Mouse (Mus musculus): ENCODE measurements at regions not wholly inside any gene's neighbourhood (a gene's known extent, or its start where the extent isn't known, plus 50 kb on each side); places are given as distances from the start of the nearest gene placed in this dataset.

DNA sequence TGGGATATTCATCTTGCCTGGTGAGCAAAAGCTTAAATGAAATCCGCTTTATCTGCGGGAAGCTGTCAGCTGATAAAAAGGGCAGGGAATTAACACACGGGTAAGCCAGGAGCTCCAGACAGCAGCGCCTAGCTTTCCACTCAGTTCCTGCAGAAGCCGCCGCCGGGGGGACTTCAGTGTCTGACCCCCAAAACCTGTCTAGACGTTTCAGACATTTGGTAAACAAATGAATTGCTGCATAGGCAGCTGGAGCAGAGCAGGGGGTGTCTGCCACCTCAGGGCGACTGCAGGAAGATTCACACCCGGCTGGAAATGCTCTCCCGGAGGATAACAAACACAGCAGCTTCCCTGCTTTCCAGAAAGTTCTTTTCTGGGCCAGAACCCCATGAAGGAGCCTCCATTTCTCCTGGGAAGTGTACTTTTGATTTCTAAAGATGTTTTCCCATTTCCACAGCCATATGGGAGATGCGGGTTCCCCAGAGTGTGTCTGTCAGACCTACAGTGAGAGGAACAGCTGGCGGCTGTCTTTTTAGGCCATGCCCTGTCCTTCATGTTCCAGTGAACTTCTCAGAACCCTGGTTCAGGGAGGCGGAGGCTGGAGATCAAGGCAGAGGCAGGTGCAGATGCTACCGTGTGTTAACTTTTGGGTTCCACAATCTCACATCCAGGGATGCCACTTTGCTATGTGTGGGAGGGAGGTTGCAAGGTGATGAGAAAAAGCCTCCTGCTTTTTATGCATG is 58.7 kb upstream of the Pmepa1 start:
- no peak for DNase-seq

DNA sequence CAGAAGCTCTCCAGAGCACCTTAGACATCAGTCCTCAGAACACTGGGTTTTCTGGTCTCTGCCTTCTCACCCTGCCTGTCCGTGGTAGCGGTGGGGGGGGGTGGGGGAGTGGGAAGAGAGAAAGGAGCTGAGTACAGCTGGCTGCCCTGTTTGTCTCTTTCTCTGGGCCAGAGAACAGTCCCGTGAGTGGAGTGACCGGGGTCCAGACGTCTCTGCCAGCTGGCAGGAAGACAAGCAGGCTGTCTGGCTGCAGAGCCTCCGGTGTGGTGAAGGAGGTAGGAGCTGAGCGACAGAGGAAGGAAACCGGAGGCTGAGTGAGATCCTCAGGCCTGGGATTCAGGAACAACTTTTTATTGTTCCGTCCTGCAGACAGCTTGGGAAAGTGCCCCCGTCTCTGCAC is 59.5 kb upstream of the Pmepa1 start:
- DNase-seq = peak; percentile 77

DNA sequence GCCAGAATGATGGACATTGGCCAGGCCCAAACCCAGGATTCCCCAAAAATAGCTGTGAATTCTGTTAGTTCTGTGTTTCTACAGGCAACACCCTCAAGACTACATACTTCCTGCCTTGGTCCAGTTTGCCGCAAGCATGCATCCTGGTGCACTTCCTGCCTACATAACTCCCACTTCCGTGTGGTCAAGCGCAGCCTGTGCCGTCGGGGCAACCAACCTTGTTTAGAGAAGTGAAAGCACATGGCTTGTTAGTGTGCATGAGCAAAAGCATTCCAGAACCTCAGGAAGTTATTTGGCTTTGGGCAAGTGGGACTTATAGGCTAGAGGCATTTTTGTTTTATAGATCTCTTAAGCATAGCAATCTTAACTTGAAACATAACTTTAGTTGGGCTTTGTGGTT is 61.3 kb upstream of the Pmepa1 start:
- no peak for DNase-seq

DNA sequence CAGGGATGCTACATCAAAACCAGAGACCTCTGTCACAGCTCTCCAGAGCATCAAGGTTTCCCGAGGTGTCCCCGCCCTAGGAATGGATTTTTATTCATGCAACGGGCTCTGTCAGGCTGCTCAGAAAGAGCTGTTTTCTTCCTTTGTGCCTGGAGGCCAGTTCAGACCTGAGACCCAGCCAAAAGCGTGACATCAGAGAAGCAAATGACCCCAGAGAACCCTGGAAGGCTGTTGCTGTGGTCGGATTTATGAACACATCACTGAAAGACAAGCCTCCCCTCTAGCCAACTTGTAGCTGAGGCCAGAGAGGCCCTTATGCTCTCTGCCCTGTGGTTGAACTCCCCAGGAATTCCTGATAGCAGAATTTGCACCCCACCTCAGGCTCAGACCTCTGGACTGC is 62.3 kb upstream of the Pmepa1 start:
- DNase-seq = peak; percentile 69

DNA sequence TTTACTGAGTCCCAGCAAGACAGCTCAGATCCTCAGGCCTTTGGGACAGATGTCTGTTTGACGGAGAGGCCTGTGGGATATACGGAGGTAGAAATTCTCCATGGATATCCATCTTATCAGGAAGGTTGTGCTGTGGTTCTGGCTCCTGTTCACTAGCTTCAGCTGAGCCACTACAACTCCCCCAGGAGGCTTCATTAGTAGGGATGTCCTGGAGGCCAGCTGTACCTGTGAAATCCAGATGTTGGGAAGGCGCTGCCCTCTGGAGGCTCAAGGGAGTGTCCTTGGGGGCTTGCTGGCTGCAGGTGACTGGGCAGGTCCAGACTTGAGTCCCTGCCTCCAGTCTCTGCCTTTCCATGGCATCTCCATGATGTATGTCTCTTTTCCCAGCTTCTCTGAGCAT is 62.9 kb upstream of the Pmepa1 start:
- DNase-seq = no peak

DNA sequence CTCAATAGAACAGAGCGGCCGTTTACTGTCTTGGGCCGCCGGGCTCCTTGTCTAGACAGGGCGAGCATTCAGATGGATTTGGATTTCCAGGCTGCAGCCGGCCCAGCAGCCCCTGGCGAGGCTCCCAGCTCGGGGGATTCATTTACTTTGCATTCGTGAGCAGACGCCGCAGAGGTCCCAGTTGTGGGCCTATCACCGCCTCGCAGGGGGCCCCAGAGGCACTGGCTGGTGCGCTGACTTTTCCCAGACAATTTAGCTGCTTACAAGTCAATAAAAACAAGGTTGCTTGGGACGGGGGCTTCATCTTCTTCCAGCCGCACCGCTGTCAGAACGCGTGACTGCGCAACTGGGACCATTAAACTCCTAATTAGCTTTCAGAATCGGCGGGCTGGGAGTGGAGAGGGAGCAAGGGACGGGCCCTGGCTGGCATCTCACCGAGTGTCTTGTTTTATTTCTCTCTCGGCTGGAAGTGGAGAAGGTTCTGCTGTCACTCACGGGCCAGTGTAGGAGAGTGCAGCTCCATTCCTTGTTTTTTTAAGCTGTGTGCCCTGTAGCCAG is 63.8 kb upstream of the Pmepa1 start:
- DNase-seq = peak; percentile 69

DNA sequence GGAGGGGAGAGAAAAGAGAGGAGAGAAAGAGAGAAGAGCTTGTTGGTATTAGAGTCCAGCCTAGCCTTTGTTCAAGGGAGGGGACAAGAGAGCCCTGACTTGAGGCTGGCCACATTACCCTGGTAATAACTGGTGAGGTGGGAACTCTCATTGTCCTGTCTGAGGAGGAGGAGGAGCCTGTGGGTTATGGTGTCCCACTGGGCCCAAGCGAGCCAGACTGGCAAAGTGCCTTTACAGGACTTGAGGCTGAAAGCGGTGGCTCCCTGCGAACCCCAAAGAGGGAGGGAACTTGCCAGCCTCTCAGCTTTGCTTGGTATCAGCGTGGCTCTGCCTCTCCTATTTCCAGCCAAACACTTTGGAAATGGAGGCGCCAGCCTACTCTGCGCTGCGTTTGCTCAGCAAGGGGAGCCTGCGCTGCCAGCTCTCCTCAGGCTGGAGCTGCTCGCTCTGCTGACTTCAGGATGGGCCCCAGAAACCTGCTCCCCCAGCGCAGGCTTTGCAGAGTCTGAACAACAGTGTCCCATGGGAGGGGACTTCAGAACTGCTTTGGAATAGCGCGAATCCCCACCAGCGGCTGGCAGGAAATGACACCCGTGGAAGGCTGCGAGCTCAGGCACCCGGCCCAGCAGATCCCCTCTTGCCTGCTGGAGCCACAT is 66.4 kb upstream of the Pmepa1 start:
- DNase-seq = no peak

DNA sequence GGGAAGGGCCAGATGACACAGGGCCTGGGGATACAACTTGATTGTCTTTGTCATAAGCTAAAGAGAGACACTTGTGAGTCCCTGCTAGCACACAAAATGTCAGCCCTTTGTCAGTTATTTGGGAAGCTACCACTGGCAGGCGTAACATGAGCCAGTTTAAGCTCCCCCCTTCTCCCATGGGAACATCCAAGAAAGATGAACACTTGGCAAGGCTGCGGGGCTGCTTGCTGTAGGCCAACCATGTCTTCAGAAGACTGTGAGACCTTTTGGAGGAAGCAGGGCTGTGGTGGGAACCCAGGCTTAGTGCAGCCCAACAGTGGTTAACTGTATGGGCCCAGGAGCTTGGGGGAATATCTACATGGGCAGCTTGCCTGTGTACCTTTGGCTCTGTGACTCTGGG is 67.3 kb upstream of the Pmepa1 start:
- no peak for DNase-seq

DNA sequence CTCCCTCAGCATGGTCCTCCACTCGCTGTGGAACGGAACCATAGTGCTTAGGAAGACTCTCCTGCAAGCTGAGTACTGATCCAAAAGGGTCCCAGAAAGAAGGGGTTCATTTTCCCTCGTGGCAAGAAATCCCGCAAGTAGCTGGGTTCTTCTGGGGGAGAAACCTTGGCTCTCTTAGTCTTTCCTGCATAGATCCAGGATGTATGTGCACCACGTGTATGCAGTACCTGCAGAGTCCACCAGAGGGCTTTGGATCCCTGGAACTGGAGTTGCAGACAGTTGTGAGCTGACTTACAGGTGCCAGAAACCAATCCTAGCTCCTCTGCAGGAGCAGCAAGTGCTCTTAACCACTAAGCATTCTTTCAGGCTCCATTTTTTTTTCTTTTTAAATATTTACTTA is 67.9 kb upstream of the Pmepa1 start:
- no peak for DNase-seq

DNA sequence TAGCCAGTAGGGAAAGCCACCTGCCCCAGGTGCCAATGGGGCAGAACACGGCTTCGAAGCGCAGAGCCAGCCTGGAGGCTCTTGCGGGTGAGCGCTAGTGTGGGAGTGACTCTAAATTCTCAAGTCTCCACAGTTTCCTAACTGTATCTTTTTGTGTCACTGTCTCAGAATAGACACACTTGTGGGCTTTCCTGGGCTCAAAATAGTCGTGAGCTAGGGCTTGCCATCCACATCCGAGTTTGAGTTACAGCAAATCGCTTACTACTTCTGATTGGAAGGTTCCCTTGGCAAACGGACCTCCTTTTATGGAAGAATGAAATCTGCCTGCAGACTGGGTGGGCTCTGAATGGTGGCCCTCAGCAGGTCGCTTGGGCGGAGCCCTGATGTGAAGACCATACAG is 71.0 kb upstream of the Pmepa1 start:
- DNase-seq = no peak

DNA sequence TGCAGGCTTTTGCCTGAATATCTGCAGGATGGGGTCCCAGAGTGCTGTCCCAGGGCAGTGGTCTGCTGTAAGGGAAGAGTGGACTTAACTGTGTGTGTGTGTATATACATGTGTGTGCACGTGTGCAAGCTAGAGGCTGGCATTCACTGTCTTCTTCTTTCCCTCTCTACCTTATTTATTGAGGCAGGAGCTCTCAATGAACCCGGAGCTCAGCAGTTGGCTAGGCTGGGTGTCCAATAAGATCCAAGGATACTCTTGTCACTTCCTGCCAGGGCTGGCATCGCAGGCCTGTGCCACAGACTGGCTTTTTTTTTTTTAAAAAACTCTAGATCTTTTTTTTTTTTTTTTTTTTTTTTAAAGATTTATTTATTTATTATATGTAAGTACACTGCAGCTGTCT is 72.4 kb upstream of the Pmepa1 start:
- DNase-seq = no peak

DNA sequence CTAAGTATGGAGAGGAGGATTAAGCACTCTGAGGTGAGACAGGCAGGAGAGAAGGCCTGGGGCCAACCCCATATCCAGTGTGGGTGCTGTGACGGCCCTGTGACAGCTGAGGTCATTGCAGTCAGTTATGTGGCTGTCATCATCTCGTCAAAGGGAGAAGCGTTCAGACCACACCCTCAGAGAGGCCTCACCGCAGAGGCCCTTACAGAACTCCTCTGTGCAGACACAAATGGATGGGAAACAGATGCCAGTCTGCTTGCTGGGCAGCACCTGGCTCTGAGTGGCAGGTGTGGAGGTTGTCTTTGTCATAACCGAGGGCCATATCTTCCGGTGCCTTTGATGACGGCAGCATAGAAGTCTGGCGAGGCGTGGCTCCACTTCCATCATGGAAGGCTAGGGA is 73.2 kb upstream of the Pmepa1 start:
- DNase-seq = no peak

DNA sequence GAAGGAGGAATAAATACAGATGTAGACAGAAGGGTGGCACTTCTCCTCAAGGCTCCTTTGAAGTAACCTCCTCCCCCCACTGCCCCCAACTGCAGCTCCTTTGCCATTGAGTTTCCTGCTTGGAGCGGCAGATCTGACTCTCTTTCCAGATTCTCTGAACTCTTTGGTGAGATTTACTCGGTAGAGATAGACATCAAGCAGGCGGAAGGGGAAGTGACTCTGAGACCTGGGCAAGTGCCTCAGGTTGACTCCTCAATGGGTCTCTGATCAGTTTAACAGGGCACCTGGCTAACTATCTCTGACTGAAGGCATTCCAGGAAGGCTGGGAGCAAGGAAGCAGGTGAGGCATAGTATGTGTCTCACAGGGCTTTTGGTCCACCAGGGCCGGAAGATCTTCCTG is 73.6 kb upstream of the Pmepa1 start:
- no peak for DNase-seq

DNA sequence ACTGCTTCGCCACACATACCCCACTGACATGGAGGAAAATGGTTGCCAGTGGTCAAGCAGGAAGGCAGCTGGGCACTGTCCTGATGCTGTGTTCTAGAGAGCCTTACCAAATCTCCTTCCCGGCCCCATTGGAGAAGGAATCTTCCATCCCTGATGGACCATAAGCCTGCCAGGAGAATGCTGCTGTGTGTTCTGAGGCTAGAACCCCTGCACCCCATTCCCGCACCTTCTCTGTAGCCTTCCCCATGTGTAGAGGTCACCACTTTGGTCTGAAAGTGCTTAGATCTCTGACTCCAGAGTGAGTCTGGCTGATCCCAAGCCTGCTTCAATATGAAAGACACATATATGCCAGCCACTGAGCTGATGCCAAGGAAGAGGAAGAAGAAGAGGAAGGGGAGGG is 74.1 kb upstream of the Pmepa1 start:
- DNase-seq = no peak

DNA sequence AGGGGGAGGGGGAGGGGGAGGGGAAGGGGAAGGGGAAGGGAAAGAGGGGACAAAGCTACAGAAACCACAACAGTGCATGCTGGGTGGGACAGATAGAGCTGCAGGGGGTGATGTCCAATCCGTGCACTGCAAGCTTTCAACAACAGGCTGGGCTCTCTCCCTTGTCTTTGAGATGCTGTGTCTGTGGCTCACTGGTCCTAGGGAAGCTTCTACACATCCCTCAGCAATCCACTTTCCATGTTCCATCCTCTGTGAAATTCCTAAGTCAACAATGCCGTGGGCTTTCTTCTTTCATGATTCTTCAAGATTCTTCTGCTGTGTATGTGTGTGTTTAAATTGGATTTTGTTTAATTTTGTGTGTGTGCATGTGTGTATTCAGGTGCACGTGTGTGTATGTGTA is 74.5 kb upstream of the Pmepa1 start:
- DNase-seq = no peak

DNA sequence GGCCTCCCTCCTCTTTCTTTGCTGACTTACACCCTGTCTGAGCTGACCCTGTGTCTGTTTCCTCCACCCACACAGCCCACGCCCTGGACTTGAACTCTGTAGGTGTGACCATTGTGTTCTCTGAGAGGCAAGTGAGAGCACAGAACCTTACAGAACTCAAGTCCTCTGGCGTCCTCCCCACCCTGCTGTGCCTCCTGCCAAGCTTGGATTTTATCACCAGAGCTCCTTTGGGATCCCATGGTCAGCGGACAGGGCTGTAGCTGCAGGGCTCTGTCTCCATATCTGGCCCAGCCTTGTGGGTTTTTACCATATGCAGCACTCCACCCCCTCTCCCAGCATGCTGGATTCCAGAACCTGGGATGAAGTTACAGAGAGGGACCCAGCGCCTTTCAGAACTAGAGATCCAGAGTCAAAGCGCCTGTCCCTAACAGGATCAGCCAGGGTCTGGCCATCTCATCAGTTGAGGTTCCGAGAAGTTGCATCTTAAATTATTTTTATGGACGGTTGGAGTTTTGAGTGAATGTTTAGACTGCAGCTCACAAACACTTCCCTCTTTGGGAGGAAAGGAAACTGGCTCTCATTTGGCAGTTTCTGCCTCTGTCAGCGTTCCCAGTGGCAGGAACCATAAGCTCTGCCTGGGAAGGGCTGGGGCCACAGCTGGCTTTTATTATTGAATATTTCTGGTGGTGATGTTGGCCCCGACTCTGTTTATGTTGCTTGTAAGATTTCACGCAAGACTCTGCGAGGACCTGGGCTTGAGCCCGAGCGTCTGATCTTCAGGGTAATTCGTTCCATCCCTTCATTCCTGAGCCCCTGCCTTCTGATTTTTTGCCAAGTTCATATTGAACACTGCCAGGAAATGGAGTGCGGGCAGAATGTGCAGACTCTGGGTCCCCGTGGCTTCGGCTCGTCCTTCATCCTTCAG is 75.8 kb upstream of the Pmepa1 start:
- DNase-seq = peak; percentile 58

DNA sequence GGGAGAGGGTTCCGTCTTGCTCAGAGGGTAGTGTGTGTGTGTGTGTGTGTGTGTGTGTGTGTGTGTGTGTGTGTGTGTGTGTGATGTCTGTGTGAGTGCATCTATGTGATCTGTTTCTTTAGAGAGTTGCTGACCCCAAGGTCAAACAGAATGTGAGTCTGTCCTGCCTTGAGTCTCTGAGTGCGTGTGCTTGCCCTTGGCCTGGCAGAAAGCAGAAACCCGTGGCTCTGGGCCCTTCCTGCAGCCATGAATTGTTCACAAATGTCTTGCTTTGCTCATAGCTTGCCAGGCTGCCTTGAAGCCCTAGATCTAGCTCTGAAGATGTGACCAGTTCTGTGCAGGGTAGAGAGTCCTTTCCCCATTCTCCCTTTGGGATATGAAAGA is 76.4 kb upstream of the Pmepa1 start:
- DNase-seq = no peak

DNA sequence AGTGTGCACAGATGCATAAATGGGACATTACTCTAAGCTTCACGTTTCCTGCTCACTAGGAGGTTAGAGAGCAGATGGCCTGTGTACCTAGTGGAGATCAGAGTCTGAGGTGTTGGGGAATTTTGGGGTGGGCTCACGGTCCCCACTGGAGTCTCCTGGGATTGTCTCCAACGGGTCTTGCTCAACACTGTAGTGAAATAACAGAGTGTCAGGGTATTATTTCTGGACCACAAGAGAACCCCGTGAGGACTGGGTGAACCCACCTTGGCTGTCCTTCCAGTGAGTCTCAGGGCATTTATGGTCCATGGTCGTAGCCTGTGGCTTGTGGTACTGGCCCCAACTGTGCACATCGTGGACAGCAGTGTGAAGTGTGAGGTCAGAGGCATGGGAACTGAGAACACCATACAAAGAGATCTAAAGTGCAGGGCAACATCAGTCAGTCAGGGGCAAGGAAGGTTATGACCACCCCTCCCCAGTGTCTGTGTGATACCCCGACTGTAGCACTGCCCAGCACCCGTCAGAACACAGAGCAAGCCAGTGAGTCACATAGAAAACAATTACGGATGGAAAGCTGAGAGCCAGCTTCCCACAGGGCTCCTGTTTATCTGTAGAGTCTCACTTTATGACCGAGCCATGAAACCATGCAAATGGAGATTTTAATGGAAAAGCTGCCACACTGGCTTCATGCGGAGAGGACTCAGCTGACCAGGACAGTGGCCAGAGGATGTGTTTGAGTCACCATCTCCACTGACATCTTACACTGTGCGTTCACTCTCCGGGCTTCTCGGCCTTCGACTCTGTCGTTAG is 77.3 kb upstream of the Pmepa1 start:
- DNase-seq = no peak

DNA sequence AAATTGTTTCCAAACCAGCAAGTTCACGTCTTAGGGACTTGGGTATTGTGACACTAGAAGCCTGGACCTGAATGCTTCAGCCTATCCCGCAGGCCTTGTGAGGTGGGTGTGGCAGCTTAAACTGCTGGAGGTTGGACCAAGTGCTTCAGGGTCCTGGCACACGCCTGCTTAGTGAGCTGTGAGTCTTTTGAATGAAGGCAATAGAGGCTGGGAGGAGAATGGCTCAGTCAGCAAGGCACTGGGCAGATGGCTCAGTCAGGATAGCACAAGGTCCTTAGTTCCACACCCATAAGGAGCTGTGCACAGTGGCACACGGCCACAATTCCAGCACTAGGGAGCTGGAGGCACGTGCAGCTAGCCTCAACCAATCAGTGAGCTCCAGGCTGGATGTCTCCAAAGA is 80.5 kb upstream of the Pmepa1 start:
- no peak for DNase-seq

DNA sequence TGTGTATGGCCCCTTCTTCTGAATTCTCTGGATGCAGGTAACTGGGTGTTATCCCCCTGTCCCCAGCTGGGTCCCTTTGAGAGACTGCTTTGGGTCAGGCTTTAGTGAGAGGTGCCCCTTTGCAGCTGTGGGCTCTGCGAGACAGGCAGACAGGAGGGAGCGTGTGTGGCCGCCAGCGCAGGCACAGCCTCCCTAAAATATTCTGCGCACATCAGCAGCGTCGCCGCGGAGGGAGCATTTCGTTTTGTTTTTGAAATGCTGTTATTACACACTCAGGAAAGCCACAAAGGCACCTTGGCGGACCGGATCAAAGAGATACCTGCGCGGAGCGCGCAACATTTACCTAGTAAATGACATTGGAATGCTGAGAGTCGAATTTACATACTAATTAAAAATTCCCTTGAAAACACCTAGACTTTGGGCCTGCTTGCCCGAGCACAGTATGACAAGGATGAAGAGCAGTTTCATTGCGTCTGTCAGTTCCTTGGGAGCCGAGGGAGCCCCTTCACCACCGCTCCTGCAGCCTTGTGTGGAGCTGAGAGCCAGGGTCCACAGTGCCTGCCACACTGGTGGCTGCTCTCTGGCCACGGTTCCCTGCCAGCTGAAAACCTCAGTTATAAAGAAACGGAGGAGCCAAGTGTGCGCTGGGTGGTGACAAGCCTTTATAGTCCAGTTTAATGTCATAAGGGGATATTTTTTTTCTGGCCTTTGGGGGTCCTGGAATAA is 89.3 kb upstream of the Pmepa1 start:
- no peak for DNase-seq

DNA sequence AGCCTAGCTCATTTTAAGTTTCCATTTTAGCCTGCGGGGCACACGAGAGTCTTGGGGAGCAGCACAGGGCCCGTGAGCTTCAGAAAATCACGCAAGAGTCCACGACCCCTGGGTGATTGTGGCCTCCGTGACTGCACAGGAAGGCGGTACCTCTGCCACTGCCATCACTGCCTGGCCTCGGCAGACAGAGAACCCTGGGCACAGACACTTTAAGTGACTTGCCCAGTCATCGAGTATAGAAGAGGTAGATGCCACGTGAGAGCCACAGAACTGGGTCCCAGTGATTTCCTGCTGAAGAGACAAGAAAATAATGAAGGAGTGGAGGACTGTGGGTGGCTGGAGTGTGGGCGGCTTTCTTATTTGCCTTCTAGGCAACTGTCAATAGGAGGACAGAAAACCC is 90.4 kb upstream of the Pmepa1 start:
- DNase-seq = no peak

Data from gastrocnemius, postnatal 10 days (tissue).